Mouse (Mus musculus): Measurements from ENCODE around the gene Defb11.

- no peak for TF ChIP-seq TCF12 (IDR thresholded peaks at IDR 0.05; ENCODE audit: insufficient read depth, poor library complexity, severe bottlenecking)
- TF ChIP-seq POLR2AphosphoS2 (IDR thresholded peaks at IDR 0.05; ENCODE audit: insufficient read length, low read depth): no peak
- no peak for TF ChIP-seq E2F4 (IDR thresholded peaks at IDR 0.05; ENCODE audit: insufficient read depth)
- TF ChIP-seq REST (IDR thresholded peaks at IDR 0.05; ENCODE audit: insufficient read depth, insufficient read length): no peak
- no peak for TF ChIP-seq MAX (IDR thresholded peaks at IDR 0.05; ENCODE audit: low read depth)
- no peak for TF ChIP-seq MYOD1 (IDR thresholded peaks at IDR 0.05; ENCODE audit: control insufficient read depth in 1 of 3, insufficient read length in 2 of 3, low read depth in 2 of 3)
- no peak for TF ChIP-seq CEBPB (IDR thresholded peaks at IDR 0.05; ENCODE audit: insufficient read depth, poor library complexity, severe bottlenecking)
- TF ChIP-seq POLR2A (IDR thresholded peaks at IDR 0.05; ENCODE audit: insufficient read length, low read depth): no peak
- no peak for TF ChIP-seq TCF3 (IDR thresholded peaks at IDR 0.05; ENCODE audit: insufficient read length, low read depth)
- no peak for TF ChIP-seq SRF (IDR thresholded peaks at IDR 0.05; ENCODE audit: control insufficient read depth, insufficient read length, low read depth)
Measured at GRCm38 (mm10) chr8:21932610-21933009, 26.4 kb upstream of the Defb11 start, which contains the start of gene Defb15.
